8 mouse cellular contexts compared by ENCODE assay signal in the genomic region with DNA sequence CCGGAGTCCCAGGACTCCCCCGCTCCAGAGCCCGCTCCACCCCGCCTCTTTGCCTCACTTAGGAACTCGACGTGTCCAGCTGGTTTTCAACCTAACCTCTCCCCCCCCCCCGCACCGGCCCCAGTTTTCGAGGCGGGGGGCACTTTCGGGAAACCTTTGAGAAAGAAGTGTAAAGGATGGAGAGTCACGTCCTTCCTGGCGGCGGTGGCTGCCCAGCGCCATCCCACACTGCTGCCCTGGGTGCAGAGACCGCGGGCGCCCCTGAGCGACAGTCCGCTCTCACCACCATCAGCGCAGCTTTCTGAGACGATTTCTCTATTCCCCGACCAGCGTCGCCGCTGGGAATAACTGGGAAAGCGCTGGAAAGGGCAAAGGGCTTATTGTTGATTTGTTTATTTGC. TPM values are rescaled to one million over a fixed set of nuclear protein-coding genes. Genes with fewer than 3 reads are reported as not detected.
DNase-seq lines count a peak whose midpoint lies in the region; ATAC-seq and TF ChIP-seq lines count a peak whose summit lies in the region.

No protein-coding gene starts in this region.

- H3K4me2 ChIP-seq in lung, embryonic 14.5 days: peak overlapping the region; percentile 62
- H3K4me2 ChIP-seq in stomach, embryonic 14.5 days (replicated peaks; ENCODE audit: low read depth, low read length): peak overlapping the region; percentile 74

- no peaks in the 10 kb centered on the region for H3K9me3 ChIP-seq in lung, embryonic 14.5 days (ENCODE audit: low read depth, low read length)
- no peaks in the 10 kb centered on the region for H3K9me3 ChIP-seq in stomach, embryonic 14.5 days (ENCODE audit: control insufficient read depth, low read depth, low read length)

- TF ChIP-seq CTCF in heart, adult 2 months (IDR thresholded peaks at IDR 0.05): peak; percentile 63
- TF ChIP-seq CTCF in kidney, adult 2 months (conservative IDR thresholded peaks at IDR 0.05; ENCODE audit: insufficient read depth, insufficient read length, low read depth, low read length): peak; percentile 41
- TF ChIP-seq CTCF in lung, embryonic 14.5 days (IDR thresholded peaks at IDR 0.05; ENCODE audit: low read depth): peak; percentile 56

- peak overlapping the region; percentile 56 for H3K27ac ChIP-seq in heart, adult 2 months
- H3K27ac ChIP-seq in kidney, adult 2 months (ENCODE audit: insufficient read depth, low read depth, low read length): peak overlapping the region; percentile 32
- H3K27ac ChIP-seq in lung, embryonic 14.5 days (ENCODE audit: low read depth): peak overlapping the region; percentile 96
- H3K27ac ChIP-seq in stomach, embryonic 14.5 days (ENCODE audit: low read length): peak overlapping the region; percentile 88

- no peaks in the 10 kb centered on the region for H3K4me1 ChIP-seq in heart, adult 2 months (ENCODE audit: control insufficient read depth, insufficient read depth, low read length)
- peaks cover 3% of the 10 kb centered on the region for H3K4me1 ChIP-seq in kidney, adult 2 months (ENCODE audit: control insufficient read depth, insufficient read depth, low read length)
- no peaks in the 10 kb centered on the region; the same call in 1 of the 2 replicates for H3K4me1 ChIP-seq in lung, embryonic 14.5 days (ENCODE audit: insufficient read depth)
- no peaks in the 10 kb centered on the region for H3K4me1 ChIP-seq in stomach, embryonic 14.5 days (ENCODE audit: control insufficient read depth, insufficient read depth, low read length)

- H3K27me3 ChIP-seq in heart, adult 2 months (ENCODE audit: control insufficient read depth, insufficient read depth, low read length): peaks cover 6% of the 10 kb centered on the region
- H3K27me3 ChIP-seq in kidney, adult 2 months (replicated peaks; ENCODE audit: control insufficient read depth, insufficient read depth, low read length): no peaks in the 10 kb centered on the region
- peaks cover 4% of the 10 kb centered on the region for H3K27me3 ChIP-seq in lung, embryonic 14.5 days (ENCODE audit: insufficient read depth, low read length)
- H3K27me3 ChIP-seq in stomach, embryonic 14.5 days (ENCODE audit: control insufficient read depth, insufficient read depth, low read length): no peaks in the 10 kb centered on the region

- no peak for TF ChIP-seq EP300 in heart, adult 2 months (IDR thresholded peaks at IDR 0.05; ENCODE audit: insufficient read depth, low read depth, low read length)

- intact Hi-C loops in heart, adult 2 months (cut with DNase I): loop anchor here (2.0 to 10.0 kb wide), 4 partner anchors 72 to 334 kb away; no protein-coding TSS in a partner anchor
- intact Hi-C loops in left cerebral cortex, postnatal 36 days (cut with DNase I): loop anchor here (10.0 kb wide), 1 partner anchor 224 kb away; no protein-coding TSS in a partner anchor

- DNase-seq in heart, adult 11 months: peak; percentile 96
- no peak for DNase-seq in heart, adult 8-10 months (ENCODE audit: low spot score)
- DNase-seq in heart, adult 2 months: peak; percentile 72 to 74
- peak; percentile 77 for DNase-seq in kidney, adult 2 months
- DNase-seq in lung, embryonic 14.5 days: peak; percentile 76
- DNase-seq in cerebellum, adult 9-10 months: no peak
- no peak for DNase-seq in left cerebral cortex, postnatal 36 days (ENCODE audit: low spot score in 2 of 2)

- ATAC-seq in lung, embryonic 14.5 days (ENCODE audit: insufficient read depth): 0 out of 2 replicates have a peak, but pooled peaks have one; percentile 3
- no peak for ATAC-seq in stomach, embryonic 14.5 days (ENCODE audit: insufficient number of reproducible peaks, insufficient read depth, low FRiP score, low read depth)

- peak overlapping the region; percentile 66 for H3K9ac ChIP-seq in heart, adult 2 months (ENCODE audit: low read depth, low read length)
- H3K9ac ChIP-seq in lung, embryonic 14.5 days: peak overlapping the region; percentile 77
- peak overlapping the region; percentile 74 for H3K9ac ChIP-seq in stomach, embryonic 14.5 days (replicated peaks; ENCODE audit: low read depth, low read length)

- WGBS in heart, adult 2 months: 3% methylated on average over 27 of the region's 27 CpGs
- WGBS in kidney, adult 2 months: under 1% methylated on average over 27 of the region's 27 CpGs
- WGBS in lung, embryonic 14.5 days: under 1% methylated on average over 27 of the region's 27 CpGs
- WGBS in stomach, embryonic 14.5 days: under 1% methylated on average over 27 of the region's 27 CpGs

- no peak for TF ChIP-seq POLR2A in heart, adult 2 months (IDR thresholded peaks at IDR 0.05; ENCODE audit: insufficient read depth, low read depth, low read length)
- no peak for TF ChIP-seq POLR2A in kidney, adult 2 months (IDR thresholded peaks at IDR 0.05; ENCODE audit: low read depth, low read length)

- H3K4me3 ChIP-seq in heart, adult 2 months: peak overlapping the region; percentile 49
- peak overlapping the region; percentile 77 for H3K4me3 ChIP-seq in kidney, adult 2 months (ENCODE audit: insufficient read depth, low read depth, low read length)
- peak overlapping the region; percentile 61 for H3K4me3 ChIP-seq in lung, embryonic 14.5 days (ENCODE audit: low read depth, low read length)
- peak overlapping the region; percentile 53 for H3K4me3 ChIP-seq in stomach, embryonic 14.5 days (ENCODE audit: low read depth, low read length)

- H3K36me3 ChIP-seq in heart, adult 2 months (ENCODE audit: control insufficient read depth, insufficient read depth, low read length): no peaks in the 10 kb centered on the region
- H3K36me3 ChIP-seq in kidney, adult 2 months (ENCODE audit: control insufficient read depth, insufficient read depth, low read length): peaks cover 2% of the 10 kb centered on the region; the same call in 1 of the 2 replicates
- H3K36me3 ChIP-seq in lung, embryonic 14.5 days (ENCODE audit: insufficient read depth): peaks cover 17% of the 10 kb centered on the region
- peaks cover 7% of the 10 kb centered on the region; the same call in 1 of the 2 replicates for H3K36me3 ChIP-seq in stomach, embryonic 14.5 days (ENCODE audit: control insufficient read depth, insufficient read depth, low read length)

- H3K79me2 ChIP-seq in heart, adult 2 months (replicated peaks; ENCODE audit: control insufficient read depth, insufficient read depth, low read length): no peaks in the 10 kb centered on the region

RNA-seq across cellular contexts. Expression of a gene that starts 1.8 kb away (rescaled TPM):
- 10 to 100 TPM in 2 of 4 experiments, 1 to 10 TPM in 2; 8.0 to 15.1 (median 10.1) TPM for total RNA-seq in heart, adult 8-10 months (2022)
- total RNA-seq in heart, adult 2 months (2021): 10 to 100 TPM in 1 of 2 experiments, 1 to 10 TPM in 1; 7.6 to 14.4 TPM
- 35.6 and 36.5 TPM in 2 replicates for polyA plus RNA-seq in heart, adult 2 months (2012; rRNA removed)
- 134 and 149 TPM in 2 replicates for polyA plus RNA-seq in kidney, adult 2 months (2012; rRNA removed)
- polyA plus RNA-seq in lung, embryonic 14.5 days (2014; fragmentation: Nextera tagmentation; extraction: Ambion mirVana): 57.3 and 62.0 TPM in 2 replicates
- polyA plus RNA-seq in stomach, embryonic 14.5 days (2014; fragmentation: Nextera tagmentation; extraction: Ambion mirVana): 58.0 and 73.9 TPM in 2 replicates
- 1 to 10 TPM; 5.5 to 8.1 TPM for total RNA-seq in left cerebral cortex, postnatal 36 days (2021)

RNA-seq across cellular contexts. Expression of a gene that starts 9.4 kb away (rescaled TPM):
- not detected for total RNA-seq in heart, adult 8-10 months (2022)
- total RNA-seq in heart, adult 2 months (2021): not detected
- not detected in 2 replicates for polyA plus RNA-seq in heart, adult 2 months (2012; rRNA removed)
- polyA plus RNA-seq in kidney, adult 2 months (2012; rRNA removed): 34.5 and 40.3 TPM in 2 replicates
- polyA plus RNA-seq in lung, embryonic 14.5 days (2014; fragmentation: Nextera tagmentation; extraction: Ambion mirVana): 0.53 and 0.61 TPM in 2 replicates
- polyA plus RNA-seq in stomach, embryonic 14.5 days (2014; fragmentation: Nextera tagmentation; extraction: Ambion mirVana): 0.36 and 1.1 TPM in 2 replicates
- not detected for total RNA-seq in left cerebral cortex, postnatal 36 days (2021)

Comparison
In these comparisons a context has a peak if more than half of its experiments do, and no peak if none do; other contexts are left out.
1. DNase-seq: peak in heart, adult 11 months (single experiment), heart, adult 2 months (2 of 2), kidney, adult 2 months (single experiment) and lung, embryonic 14.5 days (single experiment); none in heart, adult 8-10 months (single experiment), cerebellum, adult 9-10 months (single experiment) and left cerebral cortex, postnatal 36 days (0 of 2).
2. H3K27ac ChIP-seq: peak in every context shown above with its lines; median percentile 96 in lung, embryonic 14.5 days; 88 in stomach, embryonic 14.5 days; 56 in heart, adult 2 months; 32 in kidney, adult 2 months.
3. RNA of a gene that starts 9.4 kb away (polyA plus RNA-seq): 34.5 to 40.3 TPM in kidney, adult 2 months; 0.36 to 1.1 TPM in stomach, embryonic 14.5 days, 0.53 to 0.61 TPM in lung, embryonic 14.5 days and not detected in heart, adult 2 months; every median in the first group is over 10 times any median in the second.
4. Peak in every context shown above with its lines, with median percentiles within 50 percentile points of each other: H3K4me3 ChIP-seq, H3K9ac ChIP-seq and CTCF ChIP-seq.